Mouse (Mus musculus) frontal cortex, postnatal 36 days (tissue): ENCODE data around the gene Hoxb5.

ENCODE experiments used
- DNase-seq, 2 experiments: peaks; one replicate each; pipeline ENCODE4 v3.0.0; 2022; ENCODE audit warnings: low spot score in 2 of 2

Gene Hoxb5

DNA sequence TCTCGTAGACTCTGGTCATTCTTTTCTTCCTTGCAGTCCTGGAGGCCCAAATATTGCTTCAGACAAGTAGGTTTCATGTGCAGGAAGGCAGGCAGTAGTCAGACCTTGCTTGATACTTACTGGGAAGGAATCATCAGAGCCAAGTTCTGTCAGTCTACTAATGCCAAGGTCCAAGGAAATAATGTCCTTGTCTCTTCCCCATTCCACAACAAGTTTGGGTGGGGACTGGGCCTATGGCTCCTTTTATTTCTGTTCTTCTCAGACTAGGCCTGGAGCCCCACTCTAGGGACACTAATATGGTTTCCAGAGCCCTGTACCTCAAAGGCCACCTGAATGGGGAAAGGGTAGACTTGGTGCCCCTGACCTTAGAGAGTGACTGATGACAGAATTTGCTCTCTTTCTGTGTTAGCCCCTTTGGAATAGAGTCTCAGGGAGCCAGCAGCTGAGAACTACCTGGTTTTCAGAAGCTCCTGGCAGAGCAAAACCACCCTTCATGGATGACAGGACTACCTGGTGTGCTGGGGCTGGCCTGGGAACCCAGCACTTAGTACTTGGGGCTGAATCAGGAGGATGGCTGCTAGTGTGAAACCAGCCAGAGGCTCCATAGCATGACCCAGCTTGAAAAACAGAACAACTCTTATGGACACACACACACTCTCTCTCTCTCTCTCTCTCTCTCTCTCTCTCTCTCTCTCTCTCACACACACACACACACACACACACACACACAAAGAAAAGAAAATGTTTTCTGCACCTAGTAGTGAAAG is 14.5 kb upstream of the Hoxb5 start:
- no peak for DNase-seq

DNA sequence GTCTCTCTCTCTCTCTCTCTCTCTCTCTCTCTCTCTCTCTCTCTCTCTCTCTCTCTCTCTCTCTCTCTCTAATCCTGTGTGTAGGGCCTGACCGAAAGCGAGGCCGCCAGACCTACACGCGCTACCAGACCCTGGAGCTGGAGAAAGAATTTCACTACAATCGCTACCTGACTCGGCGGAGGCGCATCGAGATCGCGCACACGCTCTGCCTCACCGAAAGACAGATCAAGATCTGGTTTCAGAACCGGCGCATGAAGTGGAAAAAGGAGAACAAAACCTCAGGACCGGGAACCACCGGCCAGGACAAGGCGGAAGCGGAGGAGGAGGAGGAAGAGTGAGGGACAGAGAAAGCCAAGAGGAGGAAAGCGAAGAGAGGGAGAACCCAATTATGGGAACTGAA is 13.8 kb upstream of the Hoxb5 start:
- no peak for DNase-seq

DNA sequence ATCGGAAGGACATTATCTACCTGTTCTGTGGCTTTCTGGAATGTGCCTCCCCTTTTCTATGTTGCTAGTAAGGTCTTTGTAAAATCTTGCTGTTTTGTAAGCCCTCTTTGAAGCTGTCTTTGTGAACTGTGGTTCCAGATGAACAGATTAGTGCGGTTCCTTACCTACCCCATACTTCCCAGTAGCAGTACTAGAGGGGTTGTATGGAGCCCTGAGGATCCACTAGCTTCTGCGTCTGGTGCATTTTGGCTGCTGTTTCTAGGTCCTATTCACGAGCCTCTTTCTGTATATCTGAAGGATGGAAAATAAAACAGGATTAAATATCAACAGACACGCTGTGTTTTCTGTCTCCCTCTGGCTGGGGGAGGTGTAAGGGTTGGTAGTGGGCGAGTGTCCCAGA is 13.3 kb upstream of the Hoxb5 start:
- no peak for DNase-seq

DNA sequence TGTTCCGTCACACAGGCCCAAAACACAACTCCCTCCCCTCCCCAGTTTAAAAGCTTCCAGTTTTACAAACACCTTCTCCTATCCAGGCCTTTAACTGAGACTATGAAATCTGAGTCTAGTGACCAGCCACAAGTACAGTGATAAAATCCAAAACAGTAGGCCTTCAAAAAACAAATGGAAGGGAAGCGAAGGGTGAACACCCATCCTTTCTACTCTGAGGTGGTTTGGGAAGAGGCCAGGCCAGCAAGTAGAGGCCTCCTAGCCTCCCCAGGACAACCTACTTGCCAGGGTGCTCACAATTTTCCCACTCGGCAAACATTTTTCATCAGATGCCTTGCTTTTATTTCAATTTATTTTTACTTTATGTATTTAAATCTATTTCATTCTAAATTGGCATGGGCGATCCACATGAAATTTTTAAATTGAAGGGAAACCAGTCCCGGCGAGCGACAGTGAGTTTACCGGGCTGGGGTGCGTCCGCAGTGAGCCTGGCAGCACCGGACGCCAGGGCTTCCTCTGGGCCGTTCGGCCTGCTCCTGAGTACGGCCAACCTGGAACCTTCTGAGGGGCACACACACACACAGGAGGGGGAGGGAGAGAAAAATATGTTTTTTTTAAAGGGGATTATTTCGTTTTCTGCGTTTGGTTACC is 12.3 kb upstream of the Hoxb5 start:
- no peak for DNase-seq

DNA sequence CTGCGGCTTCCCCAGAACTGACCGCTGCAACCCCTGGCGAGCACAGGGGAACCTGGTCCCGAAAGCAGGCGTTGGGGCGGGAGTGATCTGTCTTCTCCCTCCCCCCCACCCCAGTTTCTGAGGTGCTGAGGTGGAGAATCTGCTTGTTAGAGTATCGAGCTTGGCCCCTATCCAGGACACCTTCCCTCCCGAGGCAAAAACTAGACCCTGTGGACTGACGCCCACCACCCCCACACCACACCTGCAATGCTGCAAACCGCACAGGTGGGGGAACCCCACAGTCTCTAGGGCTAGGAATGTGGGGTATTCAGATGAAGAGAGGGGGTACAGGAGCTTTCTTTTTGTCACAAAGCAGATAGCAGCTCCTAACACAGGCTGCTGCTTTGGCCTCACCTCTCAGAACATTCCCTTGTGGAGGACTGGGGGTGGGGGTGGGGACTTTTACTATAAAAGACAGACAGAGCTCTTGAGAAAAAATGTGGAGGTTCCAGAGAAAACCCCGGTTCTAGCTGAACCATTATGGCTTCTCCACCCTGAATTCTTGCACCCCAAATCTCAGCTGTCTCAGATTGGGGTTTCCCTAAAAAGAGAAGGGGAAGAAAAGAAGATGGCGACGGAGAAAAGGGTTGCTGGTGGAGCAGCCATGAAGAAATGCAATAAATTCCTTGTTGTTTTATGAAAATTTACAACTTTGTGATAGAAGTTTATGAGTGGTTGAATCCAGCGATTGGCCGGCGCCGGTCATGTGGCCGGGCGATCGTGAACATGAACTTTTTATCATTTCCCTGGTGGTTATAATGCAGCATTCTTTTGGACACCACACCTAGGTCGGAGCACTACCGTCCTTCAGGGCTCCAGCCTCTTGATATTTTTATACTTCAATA is 11.2 kb upstream of the Hoxb5 start, which contains the start of gene Hoxb6:
TSS of gene Hoxb6 (plus strand) at position 796 of the 884 bp plus-strand sequence.
- DNase-seq, result no peak

DNA sequence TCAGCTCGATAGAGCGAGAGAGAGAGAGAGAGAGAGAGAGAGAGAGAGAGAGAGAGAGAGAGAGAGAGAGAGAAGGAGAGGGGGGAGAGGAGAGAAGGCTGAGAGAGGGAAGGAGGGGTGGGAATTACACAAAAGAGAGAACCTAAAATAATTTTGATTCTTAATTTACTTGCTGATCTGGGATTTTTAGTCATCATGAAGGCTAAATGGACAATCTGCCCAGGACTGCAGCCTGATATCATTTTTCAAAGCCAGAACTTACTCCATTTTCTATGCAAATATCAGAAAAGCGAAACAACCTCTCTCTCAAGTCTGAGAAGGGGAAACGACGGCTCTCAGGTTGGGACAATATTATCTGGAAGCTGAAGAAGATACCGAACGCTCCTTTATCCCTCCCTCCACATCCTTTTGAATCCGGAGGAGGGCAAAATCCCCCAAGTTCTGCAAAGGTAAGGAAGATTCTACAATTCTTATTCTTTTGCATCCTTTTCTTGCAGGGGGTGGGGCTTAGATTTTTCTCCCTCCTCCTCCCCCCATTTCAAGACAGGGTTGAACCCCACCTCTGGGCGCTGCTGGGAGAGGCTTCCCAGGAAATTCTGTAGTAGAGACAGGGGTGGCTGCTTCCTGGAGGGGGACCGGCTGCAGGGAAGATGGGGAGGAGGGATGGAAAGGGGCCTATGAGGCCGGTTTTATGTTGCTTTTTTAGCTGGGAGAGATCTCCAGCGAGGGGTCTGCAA is 10.4 kb upstream of the Hoxb5 start:
- DNase-seq, result no peak

DNA sequence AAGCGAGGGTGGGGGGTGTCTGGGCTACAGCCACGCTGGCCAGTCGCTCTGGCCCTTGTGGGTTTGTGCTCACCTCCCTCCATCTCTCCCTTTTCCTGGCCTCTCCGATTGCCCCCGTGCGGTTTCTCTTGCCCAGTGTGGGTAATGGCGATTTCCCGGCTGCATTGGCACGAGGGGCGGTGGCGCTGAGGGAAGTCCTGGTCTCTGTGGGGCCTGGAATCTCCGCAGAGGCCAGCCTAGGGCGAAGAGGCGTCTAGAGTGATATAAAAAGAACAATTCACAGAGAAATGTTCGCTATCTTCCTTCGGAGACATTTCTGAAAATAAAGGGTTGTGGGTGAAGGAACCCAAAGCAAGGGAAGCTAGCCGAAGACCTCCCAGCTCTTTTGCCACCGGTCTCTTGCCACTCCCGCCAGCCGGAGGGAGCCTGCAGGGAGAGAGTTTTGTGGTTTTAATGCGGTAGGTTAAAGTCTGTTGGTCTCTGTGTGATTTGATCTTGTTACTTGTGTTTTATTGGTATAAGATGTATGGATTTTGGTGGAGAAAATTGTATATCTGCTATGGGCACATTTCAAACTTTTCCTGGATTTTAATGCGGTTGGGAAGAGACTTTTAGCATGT is 9.7 kb upstream of the Hoxb5 start:
- DNase-seq, result no peak

DNA sequence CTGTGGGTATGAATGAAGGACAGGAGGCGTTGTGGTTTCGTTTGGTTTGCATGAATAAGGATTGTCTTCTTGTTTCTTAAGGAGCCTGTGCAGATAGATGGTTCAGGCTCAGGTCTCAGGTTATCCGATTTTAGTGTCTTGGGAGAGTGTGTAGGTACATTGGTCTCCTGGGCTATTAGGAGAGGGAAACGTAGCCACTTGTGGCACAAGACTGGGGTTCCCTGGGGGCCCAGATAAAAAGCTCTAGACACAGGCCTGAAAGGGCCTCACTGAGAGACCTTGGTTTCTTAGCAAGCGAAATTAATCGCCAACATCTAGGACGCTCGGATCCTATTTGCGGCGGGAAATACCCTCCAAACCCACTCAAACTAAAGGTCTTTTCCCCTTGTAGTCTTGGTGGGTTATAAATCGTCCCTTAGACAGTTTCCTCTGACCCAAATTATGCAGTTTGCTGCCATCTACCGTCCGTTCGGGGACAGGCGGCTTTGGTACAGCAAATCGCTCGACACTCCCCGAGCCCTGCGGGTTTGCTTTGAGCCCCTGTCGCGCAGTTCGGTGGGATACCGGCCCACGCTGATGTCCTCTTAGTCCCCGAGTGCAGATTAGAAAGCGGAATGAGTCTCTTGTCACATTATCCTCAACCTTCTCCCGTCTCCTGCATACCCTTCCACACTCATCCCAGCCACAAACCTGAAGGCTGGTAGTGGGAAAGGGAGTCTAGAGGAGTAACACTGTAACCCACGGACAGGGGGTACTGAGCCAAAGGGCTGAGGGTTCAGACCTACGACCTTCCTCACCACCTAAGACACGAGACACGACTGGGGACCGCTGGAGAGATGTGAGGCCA is 8.7 kb upstream of the Hoxb5 start:
- DNase-seq, result peak in 1 of 2 experiments; percentile 35

DNA sequence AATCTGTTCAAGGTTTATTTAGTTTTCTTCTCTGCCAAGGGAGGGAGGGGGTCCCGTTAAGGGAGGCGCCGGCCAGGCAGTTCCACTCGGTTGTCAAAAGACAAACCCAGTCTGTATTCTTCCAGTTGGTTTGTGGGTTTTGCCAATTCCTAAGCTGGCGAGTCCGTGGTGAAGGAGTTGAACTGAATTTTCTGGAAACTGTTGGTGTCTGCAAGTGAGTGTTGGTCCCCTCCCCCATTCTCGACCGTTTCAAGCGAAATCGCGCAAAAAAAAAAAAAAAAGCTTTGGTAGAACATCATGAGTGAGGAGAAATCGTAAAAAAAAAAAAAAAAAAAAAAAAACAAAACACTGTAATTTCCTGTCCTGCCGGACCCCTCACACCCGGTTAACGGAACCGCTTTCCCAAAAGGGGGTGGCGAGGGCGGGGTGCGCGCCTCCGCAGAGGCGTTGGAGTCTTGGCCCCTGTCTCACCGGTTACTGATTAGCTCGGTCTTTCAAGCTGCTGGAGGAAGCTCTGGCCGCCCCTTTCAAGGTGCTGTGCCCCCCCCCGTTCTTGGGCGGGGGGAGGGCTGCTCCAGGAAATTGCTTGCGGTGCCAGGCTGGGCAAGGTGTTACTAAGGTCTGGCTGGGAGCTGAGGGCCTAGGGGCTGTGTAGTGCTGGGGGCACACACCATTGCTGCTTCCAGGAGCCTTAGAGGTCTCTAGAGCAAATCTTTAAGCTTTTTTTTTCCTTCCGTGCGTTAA is 7.9 kb upstream of the Hoxb5 start:
- DNase-seq, result no peak

DNA sequence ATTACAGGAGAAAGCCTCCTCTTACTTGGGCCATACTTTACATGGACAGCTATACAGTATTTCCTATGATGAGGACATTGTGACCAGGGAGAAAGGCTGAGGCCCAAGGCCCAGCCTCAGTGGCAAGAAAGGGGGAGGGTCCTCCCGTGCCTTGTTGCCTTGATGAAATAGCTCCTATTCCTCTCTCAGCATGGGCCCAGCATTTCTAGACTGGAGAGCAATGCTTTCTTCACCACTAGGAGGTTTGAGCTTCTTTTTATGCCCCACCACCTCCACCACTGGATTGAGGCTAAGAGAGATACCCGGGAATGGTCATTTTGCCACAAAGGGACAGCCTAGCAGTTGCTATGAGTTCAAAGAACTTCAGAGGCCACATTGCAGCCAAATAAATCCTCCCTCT is 6.1 kb upstream of the Hoxb5 start:
- no peak for DNase-seq

DNA sequence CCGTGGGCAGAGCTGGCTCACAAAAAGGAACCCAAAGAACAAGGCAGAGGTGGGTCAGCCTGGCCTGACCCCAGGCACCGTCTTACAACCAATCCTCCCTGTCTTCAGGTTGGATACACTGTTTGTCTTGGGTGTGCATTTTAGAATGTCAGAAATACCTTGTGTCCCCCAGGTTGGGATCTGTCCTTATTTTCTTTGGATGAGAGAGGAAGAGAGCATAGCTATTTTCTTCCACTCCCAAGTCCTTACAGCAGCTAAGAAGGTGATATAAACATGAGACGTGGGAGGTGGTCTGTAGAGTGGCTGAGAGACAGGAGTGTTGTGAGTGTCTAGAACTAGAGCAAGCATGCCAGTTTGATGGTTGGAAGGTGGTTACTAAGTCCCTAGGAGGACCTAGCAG is 5.7 kb upstream of the Hoxb5 start:
- no peak for DNase-seq

DNA sequence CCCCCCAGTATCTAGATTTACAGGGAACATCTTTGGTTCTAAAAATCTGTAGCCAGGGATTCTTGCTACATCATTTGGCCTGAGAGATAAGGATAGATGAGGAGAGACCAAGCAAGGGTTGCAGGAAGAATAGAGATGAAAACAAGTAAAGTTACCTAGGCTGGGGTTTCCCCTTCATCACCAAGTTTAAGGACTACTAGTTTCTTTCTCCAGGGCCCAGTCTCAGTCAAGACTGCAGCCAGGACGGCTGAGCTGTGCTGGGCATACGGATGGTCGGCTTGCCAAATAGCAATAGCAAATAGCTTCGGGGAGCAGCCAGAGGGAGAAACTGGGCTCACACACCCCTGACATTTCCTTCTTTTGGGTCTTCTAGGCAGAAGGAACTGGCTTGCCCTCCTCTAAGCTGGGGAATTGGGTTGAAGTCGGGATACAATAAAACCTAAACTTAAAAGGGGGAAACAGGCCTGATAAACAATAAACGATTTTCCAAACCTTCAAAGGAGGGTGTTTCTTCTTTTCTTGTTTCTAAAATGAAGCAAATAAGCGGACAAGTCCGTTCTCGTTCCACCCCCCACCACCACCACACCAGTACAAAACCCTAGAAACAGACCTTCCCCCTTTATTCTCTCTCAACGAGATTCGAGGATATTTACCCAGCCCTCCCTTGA is 5.0 kb upstream of the Hoxb5 start:
- no peak for DNase-seq

DNA sequence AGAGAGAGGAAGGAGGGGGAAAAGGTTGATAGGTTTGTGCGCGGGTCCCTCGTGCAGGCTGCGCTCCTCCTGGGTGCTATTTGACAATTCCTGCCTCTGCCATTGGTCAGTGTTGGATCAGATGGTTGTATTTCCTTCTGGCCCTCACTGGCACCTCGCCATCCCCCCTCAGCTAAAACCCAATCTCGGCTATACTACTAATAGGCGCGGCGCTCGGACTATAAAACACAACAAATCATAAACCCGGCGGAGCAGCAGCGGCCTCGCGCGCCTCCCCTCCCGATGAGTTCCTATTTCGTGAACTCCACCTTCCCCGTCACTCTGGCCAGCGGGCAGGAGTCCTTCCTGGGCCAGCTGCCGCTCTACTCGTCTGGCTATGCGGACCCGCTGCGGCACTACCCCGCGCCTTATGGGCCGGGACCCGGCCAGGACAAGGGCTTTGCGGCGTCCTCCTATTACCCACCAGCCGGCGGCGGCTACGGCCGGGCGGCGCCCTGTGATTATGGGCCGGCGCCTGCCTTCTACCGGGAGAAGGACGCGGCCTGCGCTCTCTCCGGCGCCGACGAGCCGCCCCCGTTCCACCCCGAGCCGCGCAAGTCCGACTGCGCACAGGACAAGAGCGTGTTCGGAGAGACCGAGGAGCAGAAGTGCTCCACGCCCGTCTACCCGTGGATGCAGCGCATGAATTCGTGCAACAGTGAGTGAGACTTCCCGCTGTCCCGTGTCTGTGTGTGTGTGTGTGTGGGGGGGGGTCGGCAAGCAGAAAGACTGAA is 4.1 kb upstream of the Hoxb5 start:
- DNase-seq, result no peak

DNA sequence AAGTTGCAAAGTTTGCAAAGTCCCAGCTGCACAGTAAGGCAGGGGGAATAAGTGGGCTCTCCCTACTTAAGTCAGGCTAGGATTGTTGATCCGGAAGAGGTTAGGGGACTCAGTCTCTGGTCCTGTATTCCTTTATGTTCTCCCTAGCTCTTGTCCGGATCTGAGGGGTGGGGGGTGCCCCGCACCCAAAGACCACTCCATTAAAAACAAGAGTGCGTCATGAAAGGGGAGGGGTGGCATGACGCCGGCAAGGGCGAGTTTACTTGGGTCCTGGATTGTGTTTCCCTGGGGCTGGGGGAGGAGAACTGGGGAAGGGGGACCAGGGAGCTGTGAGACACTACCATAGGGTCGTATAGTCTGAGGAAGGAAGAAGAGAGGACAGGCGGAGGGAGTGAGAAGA is 3.4 kb upstream of the Hoxb5 start:
- no peak for DNase-seq

DNA sequence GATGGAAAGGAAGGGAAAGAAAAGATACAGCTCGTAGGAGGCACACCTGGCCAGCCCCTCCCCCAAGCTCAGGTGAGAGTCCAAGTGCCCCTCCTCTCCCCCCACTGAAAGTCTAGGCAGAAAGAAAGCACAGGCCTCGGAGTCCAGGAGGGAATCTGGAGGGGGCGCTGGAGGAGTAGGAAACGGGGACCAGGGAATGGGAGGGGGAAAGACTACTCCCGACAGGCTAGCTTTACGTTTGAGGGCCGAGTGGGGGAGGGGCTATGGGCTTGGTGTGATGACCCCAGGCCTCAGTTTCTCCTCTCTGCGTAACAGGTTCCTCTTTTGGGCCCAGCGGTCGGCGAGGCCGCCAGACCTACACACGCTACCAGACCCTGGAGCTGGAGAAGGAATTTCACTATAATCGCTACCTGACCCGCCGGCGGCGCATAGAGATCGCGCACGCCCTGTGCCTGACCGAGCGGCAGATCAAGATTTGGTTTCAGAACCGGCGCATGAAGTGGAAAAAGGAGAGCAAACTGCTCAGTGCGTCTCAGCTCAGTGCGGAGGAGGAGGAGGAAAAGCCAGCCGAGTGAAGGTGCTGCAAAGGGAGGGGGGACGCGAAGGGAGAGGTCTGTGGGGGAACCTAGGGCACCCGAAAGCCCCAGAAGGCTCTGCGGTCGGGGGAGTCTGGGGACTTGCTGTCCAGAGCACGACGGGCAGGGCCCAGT is 2.6 kb upstream of the Hoxb5 start:
- no peak for DNase-seq

DNA sequence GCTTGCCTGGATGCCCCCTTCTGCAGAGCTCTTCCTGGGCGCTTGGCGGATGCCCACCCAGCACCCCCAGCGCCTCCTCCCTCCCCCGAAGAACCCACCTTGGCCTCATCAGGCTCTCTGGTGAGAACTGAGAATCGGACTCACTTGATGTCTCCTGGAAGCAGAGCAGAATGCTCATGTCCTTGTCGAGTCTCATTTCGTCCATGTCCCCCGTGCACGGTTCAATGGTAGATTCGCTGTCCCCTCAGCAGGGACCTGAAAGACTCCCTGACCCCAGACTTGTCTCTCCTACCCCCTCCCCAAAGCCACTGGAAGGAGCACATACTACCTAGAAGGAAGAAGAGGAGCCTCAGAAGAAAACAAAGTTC is 2.1 kb upstream of the Hoxb5 start:
- no peak for DNase-seq

DNA sequence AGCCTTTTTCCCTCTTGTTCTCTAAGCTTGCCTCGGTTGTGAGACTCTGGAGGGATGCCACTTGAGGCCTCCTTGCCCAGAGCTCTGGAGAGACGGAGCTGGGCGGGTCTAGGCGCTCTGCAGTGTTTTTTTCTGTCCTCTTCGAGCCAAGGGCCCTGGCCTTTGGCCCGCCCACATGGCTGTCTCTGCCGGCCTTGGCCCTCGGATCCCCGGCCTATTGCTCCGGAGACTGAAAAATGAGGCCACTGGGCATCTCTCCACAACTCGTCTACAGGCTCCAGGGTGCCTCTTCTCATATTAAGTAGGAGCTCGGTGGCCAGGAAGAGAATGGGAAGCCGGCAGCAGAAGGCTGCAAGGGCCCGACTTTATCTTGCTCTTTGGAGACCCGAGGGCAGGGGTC is 1.3 kb upstream of the Hoxb5 start:
- DNase-seq, result peak in 1 of 2 experiments; percentile 34
